Mouse (Mus musculus) lung, embryonic 14.5 days (tissue): ENCODE measurements at regions not wholly inside any gene's neighbourhood (a gene's known extent, or its start where the extent isn't known, plus 50 kb on each side); places are given as distances from the start of the nearest gene placed in this dataset.

Experiments
- ATAC-seq: fragments of 200-750 bp; cut with Nextera tagmentation; 2 replicates; pipeline ENCODE4 v1.8.0; 2017; ENCODE audit warnings: mild to moderate bottlenecking, moderate TSS enrichment, moderate library complexity; ENCODE audit not compliant: insufficient read depth
- DNase-seq: peaks from one replicate; pipeline ENCODE4 v3.0.0-alpha.2; 2015
- H3K27ac ChIP-seq: fragments of 300-500 bp; sonication (generic); 2 replicates; pipeline ENCODE4 v1.5.1; 2014; ENCODE audit warnings: low read depth, mild to moderate bottlenecking, moderate library complexity
- H3K27me3 ChIP-seq: fragments of 300-500 bp; sonication (generic); 2 replicates; pipeline ENCODE4 v1.6.1; 2014; ENCODE audit warnings: low read length, control low read depth; ENCODE audit not compliant: insufficient read depth
- H3K36me3 ChIP-seq: fragments of 300-500 bp; sonication (generic); 2 replicates; pipeline ENCODE4 v1.6.1; 2014; ENCODE audit warnings: control low read depth; ENCODE audit not compliant: insufficient read depth
- H3K4me1 ChIP-seq: fragments of 300-500 bp; sonication (generic); 2 replicates; pipeline ENCODE4 v1.6.1; 2014; ENCODE audit warnings: antibody characterized with exemption, control low read depth; ENCODE audit not compliant: insufficient read depth
- H3K4me2 ChIP-seq: fragments of 300-500 bp; sonication (generic); 2 replicates; pipeline ENCODE4 v1.6.1; 2014; ENCODE audit warnings: mild to moderate bottlenecking
- H3K4me3 ChIP-seq: fragments of 300-500 bp; sonication (generic); 2 replicates; pipeline ENCODE4 v1.5.1; 2014; ENCODE audit warnings: low read depth, low read length
- H3K9ac ChIP-seq: fragments of 300-500 bp; sonication (generic); 2 replicates; pipeline ENCODE4 v1.6.1; 2014
- H3K9me3 ChIP-seq: fragments of 300-500 bp; sonication (generic); 2 replicates; pipeline ENCODE4 v1.6.1; 2016; ENCODE audit warnings: low read depth, low read length, control low read depth
- CTCF ChIP-seq: IDR thresholded peaks from 2 replicates; pipeline ENCODE4 v1.5.1; 2016; ENCODE audit warnings: antibody characterized with exemption, low read depth
- WGBS: fragments of 180-500 bp; shearing (Covaris S2); extraction: QIAGEN DNeasy Blood & Tissue Kit; methylation state at CpG from one replicate; pipeline ENCODE4 v1.1.7; 2014; 5-methylcytosine and 5-hydroxymethylcytosine counted together

- H3K27me3 ChIP-seq: no peaks in the 10 kb centered on the region
- H3K4me2 ChIP-seq: no peak overlapping the region
- H3K9me3 ChIP-seq: no peaks in the 10 kb centered on the region
- H3K4me3 ChIP-seq: no peak overlapping the region
- no peak overlapping the region for H3K27ac ChIP-seq
- DNase-seq (no peak), ATAC-seq (no peak)
- 74% methylated on average over 2 of the region's 2 CpGs for WGBS
- no peaks in the 10 kb centered on the region for H3K36me3 ChIP-seq
- no peak overlapping the region for H3K9ac ChIP-seq
- H3K4me1 ChIP-seq: no peaks in the 10 kb centered on the region
- no peak for TF ChIP-seq CTCF
Measured at GRCm38 (mm10) chr9:16925279-16925678, 424.2 kb upstream of the Fat3 start.

DNA sequence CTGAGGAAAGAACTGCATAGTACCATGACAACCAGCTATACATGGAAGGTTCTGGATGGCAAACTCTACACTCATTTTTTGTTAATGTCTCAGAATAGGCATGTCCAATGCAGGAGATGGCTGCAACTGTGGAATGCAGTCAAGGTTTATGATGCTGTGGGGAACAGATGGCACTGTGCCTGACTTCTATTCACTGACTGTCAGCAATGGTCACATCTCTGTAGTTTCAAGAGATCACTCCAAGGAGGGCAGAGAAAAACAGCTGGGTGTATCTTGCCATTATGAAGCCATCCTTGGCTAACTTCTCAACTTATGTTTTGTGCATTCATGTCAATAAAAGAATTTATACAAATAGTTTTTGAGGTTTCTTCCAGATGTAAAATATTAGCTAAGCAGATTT lies 405.1 kb upstream of the Fat3 start:
- DNase-seq (no peak), ATAC-seq (no peak)
- Histone ChIP-seq H3K4me1 (no peaks in the 10 kb centered on the region), H3K27me3 (no peaks in the 10 kb centered on the region), H3K4me3 (no peak overlapping the region), H3K36me3 (no peaks in the 10 kb centered on the region), H3K27ac (no peak overlapping the region), H3K9ac (no peak overlapping the region), H3K9me3 (no peaks in the 10 kb centered on the region), H3K4me2 (no peak overlapping the region)
- no peak for TF ChIP-seq CTCF

DNA sequence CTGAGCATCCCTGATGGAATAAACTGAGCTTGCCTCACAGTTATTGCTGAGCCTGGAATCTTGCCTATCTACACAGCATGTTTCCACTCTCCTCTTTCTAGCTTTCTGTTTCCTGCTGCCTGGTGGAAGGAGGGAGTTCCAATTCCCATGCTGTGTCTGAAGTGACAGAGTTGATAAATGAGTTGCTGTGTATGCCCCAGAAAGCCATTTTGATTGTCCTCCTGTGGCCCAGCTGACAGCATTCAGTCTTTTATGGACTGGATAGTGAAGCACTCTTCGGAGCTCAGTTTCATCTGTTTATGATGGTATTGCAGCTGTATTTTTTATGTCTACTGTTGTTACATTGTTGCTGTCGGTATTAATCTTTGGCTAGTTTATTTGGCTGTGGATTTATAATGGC lies 398.0 kb upstream of the Fat3 start:
- Histone ChIP-seq H3K9ac (no peak overlapping the region), H3K27ac (no peak overlapping the region), H3K36me3 (no peaks in the 10 kb centered on the region), H3K27me3 (no peaks in the 10 kb centered on the region), H3K4me1 (no peaks in the 10 kb centered on the region), H3K9me3 (no peaks in the 10 kb centered on the region), H3K4me3 (no peak overlapping the region), H3K4me2 (no peak overlapping the region)
- ATAC-seq (no peak), DNase-seq (no peak)
- TF ChIP-seq CTCF: no peak
- 50% methylated on average over 2 of the region's 2 CpGs for WGBS

- H3K4me1 ChIP-seq: no peaks in the 10 kb centered on the region
- H3K9ac ChIP-seq: no peak overlapping the region
- DNase-seq: no peak
- no peaks in the 10 kb centered on the region for H3K27me3 ChIP-seq
- H3K4me3 ChIP-seq: no peak overlapping the region
- ATAC-seq: no peak
- H3K4me2 ChIP-seq: no peak overlapping the region
- no peak for TF ChIP-seq CTCF
- 72% methylated on average over 10 of the region's 10 CpGs for WGBS
- no peaks in the 10 kb centered on the region for H3K9me3 ChIP-seq
- no peak overlapping the region for H3K27ac ChIP-seq
- H3K36me3 ChIP-seq: no peaks in the 10 kb centered on the region
Measured at GRCm38 (mm10) chr9:16852458-16853026, 351.5 kb upstream of the Fat3 start.

DNA sequence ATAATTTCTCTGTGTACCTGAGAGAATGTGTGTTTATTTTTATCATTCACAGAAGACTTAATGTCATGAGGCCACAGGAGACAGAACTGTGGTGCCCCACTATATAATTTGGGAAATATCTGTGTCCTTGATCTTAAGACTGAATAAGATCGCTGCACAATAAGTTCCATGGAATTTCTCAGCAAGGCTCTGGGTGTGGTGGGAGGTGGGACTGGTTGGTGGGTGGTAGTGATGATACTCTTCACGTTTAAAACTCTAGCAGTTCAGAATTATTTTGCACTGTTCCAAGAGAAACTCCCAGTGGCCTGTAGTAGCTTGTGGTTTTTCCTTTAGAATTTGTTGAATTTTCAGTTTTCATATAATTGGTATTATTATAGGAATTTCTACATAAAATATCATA lies 307.4 kb upstream of the Fat3 start:
- no peak overlapping the region for H3K4me2 ChIP-seq
- WGBS: 68% methylated on average over 2 of the region's 2 CpGs
- H3K27me3 ChIP-seq: no peaks in the 10 kb centered on the region
- H3K9ac ChIP-seq: no peak overlapping the region
- no peaks in the 10 kb centered on the region for H3K9me3 ChIP-seq
- H3K4me1 ChIP-seq: no peaks in the 10 kb centered on the region
- ATAC-seq (no peak), DNase-seq (no peak)
- no peak overlapping the region for H3K4me3 ChIP-seq
- H3K36me3 ChIP-seq: no peaks in the 10 kb centered on the region
- no peak overlapping the region for H3K27ac ChIP-seq
- TF ChIP-seq CTCF: no peak

DNA sequence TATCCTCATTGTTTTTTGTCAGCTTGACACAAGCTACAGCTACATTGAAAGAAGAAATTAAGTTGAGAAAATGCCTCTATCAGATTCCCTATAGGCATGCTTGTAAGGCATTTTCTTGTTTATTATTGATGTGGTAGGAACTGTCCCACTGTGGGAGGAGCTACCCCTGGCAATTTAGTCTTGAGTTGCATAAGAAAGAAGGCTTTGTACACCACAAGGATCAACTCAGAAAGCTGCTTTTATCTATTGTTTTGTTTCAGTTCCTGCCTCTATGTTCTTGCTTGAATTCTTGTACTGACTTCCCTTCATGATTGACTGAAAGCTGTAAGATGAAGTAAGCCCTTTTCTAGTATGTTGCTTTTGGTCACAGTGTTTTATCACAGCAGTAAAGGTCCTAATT lies 271.8 kb upstream of the Fat3 start:
- H3K4me2 ChIP-seq: no peak overlapping the region
- H3K4me3 ChIP-seq: no peak overlapping the region
- no peaks in the 10 kb centered on the region for H3K9me3 ChIP-seq
- no peak for TF ChIP-seq CTCF
- no peaks in the 10 kb centered on the region for H3K4me1 ChIP-seq
- no peak overlapping the region for H3K9ac ChIP-seq
- H3K27me3 ChIP-seq: no peaks in the 10 kb centered on the region
- no peaks in the 10 kb centered on the region for H3K36me3 ChIP-seq
- ATAC-seq: no peak
- no peak for DNase-seq
- H3K27ac ChIP-seq: no peak overlapping the region

GRCm38 (mm10) chr9:16727653-16728052 lies 226.6 kb upstream of the Fat3 start:
- DNase-seq: no peak
- H3K36me3 ChIP-seq: no peaks in the 10 kb centered on the region
- no peak overlapping the region for H3K4me2 ChIP-seq
- TF ChIP-seq CTCF: no peak
- H3K27ac ChIP-seq: no peak overlapping the region
- no peak overlapping the region for H3K4me3 ChIP-seq
- ATAC-seq: no peak
- 58% methylated on average over 2 of the region's 2 CpGs for WGBS
- no peaks in the 10 kb centered on the region for H3K27me3 ChIP-seq
- H3K4me1 ChIP-seq: no peaks in the 10 kb centered on the region
- no peak overlapping the region for H3K9ac ChIP-seq
- no peaks in the 10 kb centered on the region for H3K9me3 ChIP-seq

- WGBS: 76% methylated on average over 3 of the region's 3 CpGs
Measured at GRCm38 (mm10) chr9:16702431-16702830, 201.3 kb upstream of the Fat3 start.

More at GRCm38 (mm10) chr9:16702431-16702830, 201.3 kb upstream of the Fat3 start:
- Histone ChIP-seq H3K4me3 (no peak overlapping the region), H3K4me1 (no peaks in the 10 kb centered on the region), H3K27ac (no peak overlapping the region), H3K9ac (no peak overlapping the region), H3K27me3 (no peaks in the 10 kb centered on the region), H3K9me3 (no peaks in the 10 kb centered on the region), H3K36me3 (no peaks in the 10 kb centered on the region), H3K4me2 (no peak overlapping the region)
- no peak for TF ChIP-seq CTCF
- DNase-seq (no peak), ATAC-seq (no peak)
